Comparison of ENCODE assay signal across 20 mouse cellular contexts in genomic region chr4:57113472-57114216, GRCm38 (mm10). TPM values are rescaled to one million over a fixed set of nuclear protein-coding genes. Genes with fewer than 3 reads are reported as not detected.
"Had no signal": no experiment of that assay in that cellular context is flagged by ENCODE, and none has a peak within 500 bp of the region (broad histone marks: within the 10 kb centered on the region; RNA-seq: fewer than 3 reads in every experiment).

No protein-coding gene starts in this region.

- H3K9ac ChIP-seq: kidney, embryonic 15.5 days; lung, embryonic 14.5 days; midbrain, embryonic 12.5 days; midbrain, embryonic 15.5 days; neural tube, embryonic 12.5 days; neural tube, embryonic 15.5 days had no signal

- H3K4me1 ChIP-seq: kidney, embryonic 15.5 days; midbrain, embryonic 12.5 days; neural tube, embryonic 12.5 days; neural tube, embryonic 15.5 days had no signal

- H3K27me3 ChIP-seq: kidney, embryonic 15.5 days; midbrain, embryonic 12.5 days; midbrain, embryonic 15.5 days; neural tube, embryonic 12.5 days; neural tube, embryonic 15.5 days had no signal

- H3K9me3 ChIP-seq: kidney, embryonic 15.5 days; midbrain, embryonic 12.5 days; midbrain, embryonic 15.5 days; neural tube, embryonic 12.5 days; neural tube, embryonic 15.5 days had no signal

- H3K4me3 ChIP-seq: kidney, embryonic 15.5 days; left cerebral cortex, adult 2 months; midbrain, embryonic 12.5 days; midbrain, embryonic 15.5 days; neural tube, embryonic 12.5 days; neural tube, embryonic 15.5 days had no signal

- H3K36me3 ChIP-seq: kidney, embryonic 15.5 days; midbrain, embryonic 12.5 days; midbrain, embryonic 15.5 days; neural tube, embryonic 12.5 days; neural tube, embryonic 15.5 days had no signal

- H3K27ac ChIP-seq: kidney, embryonic 15.5 days; left cerebral cortex, adult 2 months; macrophage; midbrain, embryonic 12.5 days; midbrain, embryonic 15.5 days; neural tube, embryonic 12.5 days; neural tube, embryonic 15.5 days had no signal

- DNase-seq: kidney, adult 11 months; kidney, adult 8-10 months; kidney, postnatal 10 days; kidney, postnatal 36 days; layer of hippocampus, postnatal 36 days; lung, embryonic 14.5 days; right cerebral cortex, adult 18-20 months; right cerebral cortex, postnatal 14 days; right cerebral cortex, postnatal 4 days; spleen, adult 18-20 months; thymus, adult 18-20 months; thymus, postnatal 36 days had no signal

- ATAC-seq: lung, postnatal 0 days; midbrain, embryonic 15.5 days had no signal

- H3K4me2 ChIP-seq: kidney, embryonic 15.5 days; lung, embryonic 14.5 days; midbrain, embryonic 12.5 days; midbrain, embryonic 15.5 days; neural tube, embryonic 12.5 days; neural tube, embryonic 15.5 days had no signal

RNA-seq across cellular contexts. Expression of gene Epb41l4b, which starts 29.6 kb away (rescaled TPM):
- polyA plus RNA-seq: macrophage had no signal
